Mouse (Mus musculus) gastrocnemius, postnatal 10 days (tissue): ENCODE measurements at regions not wholly inside any gene's neighbourhood (a gene's known extent, or its start where the extent isn't known, plus 50 kb on each side); places are given as distances from the start of the nearest gene placed in this dataset.

Experiments
- DNase-seq: peaks from one replicate; pipeline ENCODE4 v3.0.0; 2021; ENCODE audit warnings: mixed read lengths

GRCm38 (mm10) chr16:29802085-29802484, 223.0 kb downstream of the Opa1 start:
- DNase-seq = no peak

GRCm38 (mm10) chr16:29802603-29803002, 223.5 kb downstream of the Opa1 start:
- no peak for DNase-seq

GRCm38 (mm10) chr16:29807859-29808258, 228.7 kb downstream of the Opa1 start:
- DNase-seq = no peak

GRCm38 (mm10) chr16:29808851-29809250, 229.7 kb downstream of the Opa1 start:
- DNase-seq = no peak

GRCm38 (mm10) chr16:29813411-29814038, 234.4 kb downstream of the Opa1 start:
- peak; percentile 48 for DNase-seq

GRCm38 (mm10) chr16:29814039-29814438, 234.9 kb downstream of the Opa1 start:
- DNase-seq = peak; percentile 77

GRCm38 (mm10) chr16:29814655-29815054, 235.5 kb downstream of the Opa1 start:
- no peak for DNase-seq

- no peak for DNase-seq
Measured at GRCm38 (mm10) chr16:29815200-29815599, 236.1 kb downstream of the Opa1 start.

GRCm38 (mm10) chr16:29815632-29816337, 236.7 kb downstream of the Opa1 start:
- no peak for DNase-seq

- no peak for DNase-seq
Measured at GRCm38 (mm10) chr16:29816681-29817369, 237.7 kb downstream of the Opa1 start.

GRCm38 (mm10) chr16:29818807-29819440, 239.8 kb downstream of the Opa1 start:
- no peak for DNase-seq

- DNase-seq = no peak
Measured at GRCm38 (mm10) chr16:29820704-29821103, 241.6 kb downstream of the Opa1 start.

- no peak for DNase-seq
Measured at GRCm38 (mm10) chr16:29822110-29822509, 242.1 kb upstream of the Hes1 start.

- DNase-seq = no peak
Measured at GRCm38 (mm10) chr16:29822843-29823401, 241.3 kb upstream of the Hes1 start.

GRCm38 (mm10) chr16:29826927-29827326, 237.3 kb upstream of the Hes1 start:
- DNase-seq = no peak

GRCm38 (mm10) chr16:29827776-29828175, 236.4 kb upstream of the Hes1 start:
- DNase-seq = no peak

- DNase-seq = no peak
Measured at GRCm38 (mm10) chr16:29829457-29829856, 234.7 kb upstream of the Hes1 start.

- no peak for DNase-seq
Measured at GRCm38 (mm10) chr16:29830101-29830500, 234.1 kb upstream of the Hes1 start.

- no peak for DNase-seq
Measured at GRCm38 (mm10) chr16:29833298-29833697, 230.9 kb upstream of the Hes1 start.

GRCm38 (mm10) chr16:29833875-29834274, 230.3 kb upstream of the Hes1 start:
- no peak for DNase-seq

GRCm38 (mm10) chr16:29834669-29835068, 229.5 kb upstream of the Hes1 start:
- no peak for DNase-seq

- DNase-seq = no peak
Measured at GRCm38 (mm10) chr16:29837025-29837629, 227.1 kb upstream of the Hes1 start.
